12 mouse cellular contexts compared by ENCODE assay signal in genomic region chr3:53203656-53204055, GRCm38 (mm10).
DNase-seq lines count a peak whose midpoint lies in the region; ATAC-seq lines count a peak whose summit lies in the region.
"Had no signal": no experiment of that assay in that cellular context is flagged by ENCODE, and none has a peak within 500 bp of the region (broad histone marks: within the 10 kb centered on the region; RNA-seq: fewer than 3 reads in every experiment).

No protein-coding gene starts in this region.

- DNase-seq in heart, postnatal 4 days: no peak
- no peak for DNase-seq in limb, embryonic 10.5 days (ENCODE audit: low spot score)
- peak; percentile 76 for DNase-seq in cerebellum, adult 9-11 months
- peak; percentile 27 for DNase-seq in skeletal muscle tissue, adult 2 months (ENCODE audit: low read depth, low spot score)
- no peak for DNase-seq in layer of hippocampus, postnatal 10 days (ENCODE audit: low spot score in 2 of 2)
- DNase-seq: layer of hippocampus, adult 9-11 months; lung, embryonic 14.5 days had no signal

- H3K4me2 ChIP-seq in heart, embryonic 12.5 days: no peak overlapping the region
- no peak overlapping the region for H3K4me2 ChIP-seq in limb, embryonic 12.5 days
- H3K4me2 ChIP-seq: lung, embryonic 14.5 days had no signal

- no peaks in the 10 kb centered on the region for H3K9me3 ChIP-seq in heart, embryonic 12.5 days (replicated peaks)
- no peaks in the 10 kb centered on the region for H3K9me3 ChIP-seq in limb, embryonic 12.5 days
- H3K9me3 ChIP-seq in limb, embryonic 10.5 days (replicated peaks): no peaks in the 10 kb centered on the region
- H3K9me3 ChIP-seq: embryonic facial prominence, embryonic 10.5 days had no signal

- no peak overlapping the region for H3K9ac ChIP-seq in heart, embryonic 12.5 days
- no peak overlapping the region for H3K9ac ChIP-seq in limb, embryonic 12.5 days (replicated peaks)
- H3K9ac ChIP-seq: lung, embryonic 14.5 days had no signal

- ATAC-seq in heart, embryonic 12.5 days (ENCODE audit: insufficient number of reproducible peaks, low FRiP score): no peak
- no peak for ATAC-seq in limb, embryonic 12.5 days (ENCODE audit: insufficient number of reproducible peaks, insufficient read depth, low FRiP score, low TSS enrichment, low read depth)
- ATAC-seq: CD4-positive, CD25-positive, alpha-beta regulatory T cell, adult 4 months had no signal

- H3K36me3 ChIP-seq in heart, embryonic 12.5 days: no peaks in the 10 kb centered on the region
- no peaks in the 10 kb centered on the region for H3K36me3 ChIP-seq in limb, embryonic 12.5 days
- no peaks in the 10 kb centered on the region for H3K36me3 ChIP-seq in limb, embryonic 10.5 days
- H3K36me3 ChIP-seq: embryonic facial prominence, embryonic 10.5 days had no signal

- H3K27me3 ChIP-seq in heart, embryonic 12.5 days (replicated peaks): no peaks in the 10 kb centered on the region
- H3K27me3 ChIP-seq in limb, embryonic 12.5 days: 0 out of 2 replicates have a peak, but pooled peaks cover 3% of the 10 kb centered on the region
- H3K27me3 ChIP-seq in limb, embryonic 10.5 days (ENCODE audit: low read depth, poor library complexity, severe bottlenecking): no peaks in the 10 kb centered on the region

- WGBS in heart, embryonic 12.5 days: 57% methylated on average over 5 of the region's 5 CpGs
- 56% methylated on average over 5 of the region's 5 CpGs for WGBS in limb, embryonic 12.5 days
- 86% methylated on average over 5 of the region's 5 CpGs for WGBS in limb, embryonic 10.5 days

- peaks cover 65% of the 10 kb centered on the region for H3K4me1 ChIP-seq in heart, embryonic 12.5 days (replicated peaks)
- peaks cover 34% of the 10 kb centered on the region for H3K4me1 ChIP-seq in limb, embryonic 12.5 days (replicated peaks)
- peaks cover 21% of the 10 kb centered on the region for H3K4me1 ChIP-seq in limb, embryonic 10.5 days

- H3K27ac ChIP-seq in heart, embryonic 12.5 days (ENCODE audit: poor library complexity, severe bottlenecking): peak overlapping the region; percentile 53; the same call in 1 of the 2 replicates
- H3K27ac ChIP-seq in limb, embryonic 12.5 days: peak overlapping the region; percentile 47
- H3K27ac ChIP-seq in limb, embryonic 10.5 days: no peak overlapping the region
- H3K27ac ChIP-seq: embryonic facial prominence, embryonic 10.5 days; kidney, postnatal 0 days had no signal

- no peak overlapping the region for H3K4me3 ChIP-seq in heart, embryonic 12.5 days
- no peak overlapping the region for H3K4me3 ChIP-seq in limb, embryonic 12.5 days (replicated peaks)
- no peak overlapping the region for H3K4me3 ChIP-seq in limb, embryonic 10.5 days
- H3K4me3 ChIP-seq: embryonic facial prominence, embryonic 10.5 days had no signal

Comparison
In these comparisons a context has a peak if more than half of its experiments do, and no peak if none do; other contexts are left out.
1. DNase-seq: peak in cerebellum, adult 9-11 months (single experiment) and skeletal muscle tissue, adult 2 months (single experiment); none in heart, postnatal 4 days (single experiment), limb, embryonic 10.5 days (single experiment) and layer of hippocampus, postnatal 10 days (0 of 2).